Mouse (Mus musculus) neutrophil, adult 83 days (primary cell): ENCODE measurements around the gene Kcnj6. TPM values are rescaled to one million over a fixed set of nuclear protein-coding genes. Genes with fewer than 3 reads are reported as not detected.

ENCODE experiments used
- total RNA-seq, 2 experiments: library from RNA; stranded (reverse); gene quantifications; one replicate each; pipeline ENCODE4 v1.2.4; 2023

Gene Kcnj6
- total RNA-seq = not detected

GRCm38 (mm10) chr16:94997340-94997849, at the start of gene Kcnj6:
TSS of gene Kcnj6 (minus strand) at chr16:94997701.

